Mouse (Mus musculus) macrophage (primary cell): ENCODE results near the gene Exph5. TPM values are rescaled to one million over a fixed set of nuclear protein-coding genes. Genes with fewer than 3 reads are reported as not detected.

Source experiments
- H3K27ac ChIP-seq: fragments of 350-480 bp; formaldehyde crosslinking; 2 replicates; pipeline ENCODE4 v1.9.0; 2021
- H3K36me3 ChIP-seq: fragments of 350-480 bp; formaldehyde crosslinking; 2 replicates; pipeline ENCODE4 v1.9.0; 2021; ENCODE audit errors: inconsistent target
- H3K4me3 ChIP-seq: fragments of 350-480 bp; formaldehyde crosslinking; 2 replicates; pipeline ENCODE4 v1.9.0; 2021; ENCODE audit errors: inconsistent target
- H3K79me2 ChIP-seq: fragments of 350-480 bp; formaldehyde crosslinking; 2 replicates; pipeline ENCODE4 v1.9.0; 2021; ENCODE audit errors: inconsistent target
- WGBS: methylation state at CpG from one replicate; pipeline ENCODE4 v1.1.7; 2026; ENCODE audit warnings: inconsistent platforms; ENCODE audit not compliant: missing documents; 5-methylcytosine and 5-hydroxymethylcytosine counted together
- polyA plus RNA-seq: library from polyadenylated mRNA; stranded (reverse); fragments of 250-400 nt; gene quantifications from 3 replicates; pipeline ENCODE4 v1.2.4, GENCODE M21; 2018; ENCODE audit warnings: inconsistent platforms

The Exph5 gene
- polyA plus RNA-seq, 1 experiment from 2014 or later = not detected

- Histone ChIP-seq H3K36me3 (no peaks in the 10 kb centered on the region), H3K79me2 (no peaks in the 10 kb centered on the region), H3K27ac (no peak overlapping the region), H3K4me3 (no peak overlapping the region)
- 91% methylated on average over 6 of the region's 6 CpGs for WGBS
These were observed 14.7 kb upstream of the Exph5 start for GRCm38 (mm10) chr9:53286793-53287192.

- WGBS = 87% methylated on average over 3 of the region's 3 CpGs
These were observed 11.5 kb upstream of the Exph5 start for GRCm38 (mm10) chr9:53290006-53290405.

DNA sequence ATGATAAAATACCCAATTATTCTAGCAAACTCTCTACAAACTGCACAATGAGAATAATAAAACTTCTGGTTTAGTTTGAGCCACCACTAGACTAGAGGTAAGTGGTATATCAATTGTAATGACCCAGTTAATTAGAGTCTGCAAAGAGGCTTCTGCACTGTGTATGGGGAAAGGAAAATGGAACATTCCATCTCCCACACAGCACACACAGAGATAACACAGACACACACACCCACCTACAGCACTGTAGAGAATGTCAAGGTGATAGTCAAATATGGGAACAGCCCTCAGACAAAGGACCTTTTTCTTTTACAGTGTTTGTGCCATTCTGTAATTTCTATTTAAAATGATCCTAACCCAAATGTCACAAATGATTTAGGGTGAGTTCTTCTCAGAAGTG lies 8.6 kb upstream of the Exph5 start:
- Histone ChIP-seq H3K79me2 (no peaks in the 10 kb centered on the region), H3K36me3 (no peaks in the 10 kb centered on the region), H3K4me3 (no peak overlapping the region), H3K27ac (no peak overlapping the region)

More at GRCm38 (mm10) chr9:53290006-53290405, 11.5 kb upstream of the Exph5 start:
- H3K79me2 ChIP-seq = no peaks in the 10 kb centered on the region
- no peak overlapping the region for H3K27ac ChIP-seq
- H3K4me3 ChIP-seq = no peak overlapping the region
- H3K36me3 ChIP-seq = no peaks in the 10 kb centered on the region

GRCm38 (mm10) chr9:53301801-53302311 lies 386 bp downstream of the Exph5 start:
- no peak overlapping the region for H3K27ac ChIP-seq
- 31% methylated on average over 18 of the region's 19 CpGs for WGBS
- no peaks in the 10 kb centered on the region for H3K79me2 ChIP-seq
- no peaks in the 10 kb centered on the region for H3K36me3 ChIP-seq
- no peak overlapping the region for H3K4me3 ChIP-seq

GRCm38 (mm10) chr9:53302415-53302814 lies 945 bp downstream of the Exph5 start:
- Histone ChIP-seq H3K36me3 (no peaks in the 10 kb centered on the region), H3K79me2 (no peaks in the 10 kb centered on the region), H3K27ac (no peak overlapping the region), H3K4me3 (no peak overlapping the region)
- WGBS = 90% methylated on average over 5 of the region's 5 CpGs

DNA sequence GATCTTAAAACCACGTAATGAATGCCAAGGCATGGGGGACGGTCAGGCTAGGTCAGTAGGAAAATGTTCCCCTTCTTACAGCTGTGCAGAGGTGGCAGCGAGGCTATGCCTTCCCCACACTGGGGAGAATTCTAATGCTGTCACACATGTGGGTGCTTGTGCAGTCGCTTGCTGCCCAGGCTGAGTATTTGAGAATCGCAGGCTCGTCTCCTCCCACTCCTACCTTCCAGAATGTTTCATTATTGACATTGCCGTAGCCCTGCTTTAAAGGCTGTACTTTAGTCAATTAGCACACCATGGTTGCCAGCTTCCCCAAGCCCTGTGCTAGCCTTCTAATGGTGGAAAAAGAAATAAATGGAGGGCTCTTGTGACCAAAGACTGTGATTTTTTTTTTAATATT lies 6.4 kb downstream of the Exph5 start:
- H3K79me2 ChIP-seq = no peaks in the 10 kb centered on the region
- WGBS = 67% methylated on average over 6 of the region's 7 CpGs
- no peaks in the 10 kb centered on the region for H3K36me3 ChIP-seq
- no peak overlapping the region for H3K4me3 ChIP-seq
- no peak overlapping the region for H3K27ac ChIP-seq

- Histone ChIP-seq H3K79me2 (no peaks in the 10 kb centered on the region), H3K27ac (no peak overlapping the region), H3K36me3 (no peaks in the 10 kb centered on the region), H3K4me3 (no peak overlapping the region)
- WGBS = 100% methylated on average over 1 of the region's 1 CpGs
These were observed 11.5 kb downstream of the Exph5 start for GRCm38 (mm10) chr9:53312981-53313380.

DNA sequence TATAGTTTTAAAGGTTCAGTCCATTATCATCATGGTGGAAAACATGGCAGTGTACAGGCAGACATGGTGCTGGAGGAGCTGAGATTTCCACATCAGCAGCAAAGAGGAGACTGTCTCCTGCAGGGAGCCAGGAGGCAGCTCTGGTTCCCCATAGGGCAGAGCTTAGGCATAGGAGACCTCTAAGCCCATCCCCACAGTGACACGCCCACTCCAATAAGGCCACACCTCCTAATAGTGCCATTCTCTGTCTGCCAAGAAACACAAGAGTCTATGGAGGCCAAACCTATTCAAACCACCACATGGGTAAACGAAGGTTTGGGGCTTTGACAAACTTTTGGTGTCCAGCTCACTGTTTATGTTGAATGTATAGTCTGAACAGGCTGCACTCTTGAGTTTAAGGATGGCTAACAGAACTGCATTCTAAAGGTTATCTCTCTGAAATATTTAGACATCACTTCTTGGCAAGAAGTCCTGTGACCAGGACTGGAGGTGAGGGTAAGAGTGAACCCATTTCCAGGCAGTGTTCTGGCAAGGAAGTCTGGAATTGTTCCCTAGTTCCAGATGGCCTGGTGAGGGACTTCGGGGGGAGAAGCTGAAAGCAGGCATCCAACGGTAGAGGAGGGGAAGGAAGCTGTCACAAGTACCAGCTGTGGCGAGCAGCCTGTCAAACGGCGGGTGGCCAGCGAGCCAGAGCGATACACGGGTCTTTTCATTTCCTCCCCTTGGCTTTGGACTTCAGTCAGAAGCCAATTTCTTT lies 19.6 kb downstream of the Exph5 start:
- Histone ChIP-seq H3K27ac (no peak overlapping the region), H3K36me3 (no peaks in the 10 kb centered on the region), H3K79me2 (no peaks in the 10 kb centered on the region), H3K4me3 (no peak overlapping the region)
- 16% methylated on average over 10 of the region's 10 CpGs for WGBS

- no peak overlapping the region for H3K4me3 ChIP-seq
- H3K36me3 ChIP-seq = no peaks in the 10 kb centered on the region
- H3K79me2 ChIP-seq = no peaks in the 10 kb centered on the region
- WGBS = 70% methylated on average over 8 of the region's 8 CpGs
- no peak overlapping the region for H3K27ac ChIP-seq
These were observed 20.2 kb downstream of the Exph5 start for GRCm38 (mm10) chr9:53321683-53322082.

DNA sequence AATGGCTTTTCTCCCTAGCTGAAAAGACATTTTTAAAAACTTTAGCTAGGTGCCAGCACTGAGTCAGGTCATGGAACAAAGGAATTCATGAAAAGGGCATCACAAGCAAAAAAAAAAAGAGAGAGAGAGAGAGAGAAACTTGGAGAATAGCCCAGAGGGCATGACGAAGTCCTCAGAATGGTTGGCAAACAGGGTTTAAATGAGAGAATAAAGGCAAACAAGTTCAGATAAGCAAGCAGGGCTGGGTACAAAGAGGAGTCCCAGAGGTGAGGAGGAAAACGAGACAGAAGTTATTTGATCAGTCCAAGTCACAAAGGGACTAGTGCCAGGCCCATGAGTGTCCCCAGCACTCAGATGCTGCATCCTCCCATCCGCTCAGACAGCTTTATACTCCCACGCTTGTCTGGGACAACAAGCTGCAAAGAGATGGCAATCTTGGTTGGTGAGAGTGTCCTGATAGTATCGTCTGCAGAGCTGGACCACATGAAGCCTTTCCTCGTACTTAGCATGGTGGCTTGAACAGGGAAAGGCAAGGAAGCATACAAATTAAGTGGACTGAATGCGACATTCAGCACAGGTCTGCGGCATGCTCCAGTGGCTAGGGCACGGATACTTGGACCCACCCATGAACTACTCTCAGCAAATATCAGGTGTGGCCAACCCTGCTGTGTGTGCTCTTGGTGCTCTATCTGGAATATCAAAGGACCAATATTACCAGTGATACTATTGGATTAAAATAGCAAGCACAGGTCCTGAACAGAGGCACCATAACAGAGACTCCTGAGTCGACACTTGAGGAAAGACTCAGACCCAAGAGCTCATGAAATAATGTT lies 22.2 kb downstream of the Exph5 start:
- Histone ChIP-seq H3K79me2 (no peaks in the 10 kb centered on the region), H3K36me3 (no peaks in the 10 kb centered on the region), H3K4me3 (no peak overlapping the region), H3K27ac (no peak overlapping the region)
- WGBS = 84% methylated on average over 10 of the region's 10 CpGs

DNA sequence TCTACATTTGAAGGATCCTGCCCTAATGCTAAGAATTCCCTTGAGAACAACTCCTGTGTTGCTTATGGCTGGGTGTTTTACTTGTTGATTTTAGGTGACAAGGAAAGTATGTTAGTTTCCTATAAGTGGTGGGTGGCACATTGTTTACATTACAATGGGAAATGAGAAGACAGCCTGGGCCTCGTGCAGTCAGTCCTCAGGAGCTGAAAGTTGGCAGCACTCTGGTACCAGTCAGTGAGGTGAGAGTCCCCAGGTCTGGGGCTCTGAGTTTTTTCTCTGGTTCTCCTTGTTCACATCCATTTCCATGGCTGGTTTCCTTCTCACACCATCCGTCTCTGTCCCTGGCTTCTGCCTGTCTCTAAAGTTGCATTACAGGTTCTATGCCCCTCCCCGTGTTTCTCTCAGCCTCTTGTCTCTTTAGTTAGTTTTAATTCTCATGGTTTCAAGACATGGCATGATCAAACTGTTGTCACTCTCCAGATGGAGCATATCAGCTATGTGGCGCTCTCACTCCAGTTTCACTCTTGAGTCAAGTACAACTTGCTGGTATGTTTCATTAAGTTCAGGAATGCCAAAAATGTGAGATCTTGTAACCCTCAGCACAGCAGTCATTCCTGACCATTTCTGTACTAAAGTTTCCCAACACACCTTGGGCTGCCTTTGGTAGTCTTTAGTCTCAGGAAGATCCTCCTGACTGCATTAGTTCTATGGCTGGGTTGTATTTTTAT lies 24.1 kb downstream of the Exph5 start:
- Histone ChIP-seq H3K27ac (no peak overlapping the region), H3K79me2 (no peaks in the 10 kb centered on the region), H3K36me3 (no peaks in the 10 kb centered on the region), H3K4me3 (no peak overlapping the region)
- WGBS = 83% methylated on average over 4 of the region's 4 CpGs

GRCm38 (mm10) chr9:53328203-53328602 lies 26.7 kb downstream of the Exph5 start:
- Histone ChIP-seq H3K79me2 (no peaks in the 10 kb centered on the region), H3K27ac (no peak overlapping the region), H3K4me3 (no peak overlapping the region), H3K36me3 (no peaks in the 10 kb centered on the region)
- WGBS = 86% methylated on average over 2 of the region's 2 CpGs

GRCm38 (mm10) chr9:53329301-53330206 lies 28.1 kb downstream of the Exph5 start:
- 95% methylated on average over 6 of the region's 6 CpGs for WGBS
- H3K36me3 ChIP-seq = no peaks in the 10 kb centered on the region
- H3K79me2 ChIP-seq = no peaks in the 10 kb centered on the region
- H3K4me3 ChIP-seq = no peak overlapping the region
- no peak overlapping the region for H3K27ac ChIP-seq

GRCm38 (mm10) chr9:53330247-53330646 lies 28.8 kb downstream of the Exph5 start:
- 92% methylated on average over 9 of the region's 9 CpGs for WGBS
- no peaks in the 10 kb centered on the region for H3K36me3 ChIP-seq
- no peak overlapping the region for H3K27ac ChIP-seq
- no peak overlapping the region for H3K4me3 ChIP-seq
- H3K79me2 ChIP-seq = no peaks in the 10 kb centered on the region
